Mouse (Mus musculus) C2C12 (cell line): Measurements from ENCODE around the gene Slc1a5.

Experiments
- CTCF ChIP-seq: IDR thresholded peaks from one replicate; pipeline ENCODE4 v1.5.1; 2011; ENCODE audit not compliant: control insufficient read depth, insufficient read depth, insufficient read length
- MAX ChIP-seq: IDR thresholded peaks from one replicate; pipeline ENCODE4 v1.6.1; 2011; ENCODE audit warnings: mild to moderate bottlenecking, control low read depth

DNA sequence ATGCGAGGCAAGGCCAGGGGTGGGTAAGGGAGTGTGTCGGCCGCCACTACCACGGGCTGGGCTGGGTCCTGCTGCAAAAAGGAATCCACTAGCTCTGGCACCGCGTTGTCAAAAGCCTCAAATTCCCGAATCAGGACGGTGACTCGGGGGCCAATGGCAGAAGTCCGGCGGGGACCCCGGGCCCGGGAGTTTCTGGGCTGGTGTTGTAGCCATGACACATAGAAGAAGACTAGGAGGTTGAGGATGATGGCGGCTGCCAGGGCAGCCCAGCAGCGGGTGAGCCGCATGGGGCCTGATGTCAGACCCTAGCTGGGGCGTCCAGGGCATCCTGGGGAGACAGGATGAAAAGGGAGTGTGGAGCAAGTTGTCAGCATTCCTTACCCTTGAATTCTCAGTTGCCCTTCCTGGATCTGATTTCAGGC, 30.5 kb downstream of the Slc1a5 start:
- TF ChIP-seq CTCF (no peak), MAX (no peak)
